Mouse (Mus musculus) lung, adult 2 months (tissue): ENCODE results near the gene Ccdc144b. TPM values are rescaled to one million over a fixed set of nuclear protein-coding genes. Genes with fewer than 3 reads are reported as not detected.

Experiments
- DNase-seq: peaks from one replicate; pipeline ENCODE4 v3.0.0; 2022
- H3K4me1 ChIP-seq: fragments of 200-500 bp; 2 replicates; pipeline ENCODE4 v1.6.1; 2011; ENCODE audit warnings: low read length; ENCODE audit not compliant: control insufficient read depth, insufficient read depth
- H3K4me3 ChIP-seq: fragments of 200-500 bp; replicated peaks from 2 replicates; pipeline ENCODE3; 2011; ENCODE audit warnings: low read depth, mild to moderate bottlenecking, control low read depth, low read length; ENCODE audit errors: extremely low read depth
- CTCF ChIP-seq: fragments of 200-500 bp; IDR thresholded peaks from 2 replicates; pipeline ENCODE4 v1.5.1; 2011; ENCODE audit warnings: mild to moderate bottlenecking, low read length, control low read depth; ENCODE audit not compliant: insufficient read depth
- POLR2A ChIP-seq: fragments of 200-500 bp; IDR thresholded peaks from 2 replicates; pipeline ENCODE4 v1.6.1; 2011; ENCODE audit warnings: low read depth, mild to moderate bottlenecking, control low read depth, low read length, borderline replicate concordance; ENCODE audit errors: extremely low read depth
- WGBS: fragments of 180-500 bp; shearing (Covaris S2); methylation state at CpG from one replicate; pipeline ENCODE4 v1.1.7; 2018; 5-methylcytosine and 5-hydroxymethylcytosine counted together
- polyA plus RNA-seq: library from polyadenylated mRNA; depleted of rRNA; stranded (reverse); fragments of >200 nt; gene quantifications from 2 replicates; pipeline ENCODE4 v1.2.3, GENCODE M21; 2012; rRNA removed

The Ccdc144b gene
- polyA plus RNA-seq, 1 experiment: not detected

DNA sequence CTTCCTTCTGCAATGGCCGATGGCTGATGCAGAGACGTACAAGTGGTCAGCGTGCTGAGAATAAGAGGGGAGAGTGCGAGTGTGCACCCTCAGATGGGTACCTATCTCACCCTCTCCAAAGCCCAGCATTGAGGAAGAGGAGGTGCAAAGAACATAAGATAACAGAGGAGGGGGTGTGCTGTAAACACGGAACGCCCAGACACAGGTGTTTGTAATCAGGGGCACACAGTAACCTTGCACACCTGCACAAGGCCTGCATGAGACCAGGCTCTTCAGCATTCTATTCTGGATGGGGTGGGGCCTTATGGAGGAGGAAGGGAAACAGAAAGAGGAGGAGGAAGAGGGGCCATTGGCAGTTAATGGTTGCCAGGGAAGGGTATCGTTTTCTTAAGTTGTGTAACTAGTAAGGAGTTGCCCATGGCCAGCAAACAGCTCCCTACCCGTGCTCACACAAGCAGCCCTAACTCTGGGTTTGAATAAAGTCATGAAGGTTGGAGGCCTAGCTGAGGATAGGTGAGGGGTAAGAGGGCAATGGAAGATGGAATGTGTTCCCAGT lies 85.9 kb downstream of the Ccdc144b start:
- no peak for DNase-seq
- no peaks in the 10 kb centered on the region for H3K4me1 ChIP-seq
- 88% methylated on average over 8 of the region's 8 CpGs for WGBS
- no peak for TF ChIP-seq POLR2A
- TF ChIP-seq CTCF: no peak
- H3K4me3 ChIP-seq: no peak overlapping the region

DNA sequence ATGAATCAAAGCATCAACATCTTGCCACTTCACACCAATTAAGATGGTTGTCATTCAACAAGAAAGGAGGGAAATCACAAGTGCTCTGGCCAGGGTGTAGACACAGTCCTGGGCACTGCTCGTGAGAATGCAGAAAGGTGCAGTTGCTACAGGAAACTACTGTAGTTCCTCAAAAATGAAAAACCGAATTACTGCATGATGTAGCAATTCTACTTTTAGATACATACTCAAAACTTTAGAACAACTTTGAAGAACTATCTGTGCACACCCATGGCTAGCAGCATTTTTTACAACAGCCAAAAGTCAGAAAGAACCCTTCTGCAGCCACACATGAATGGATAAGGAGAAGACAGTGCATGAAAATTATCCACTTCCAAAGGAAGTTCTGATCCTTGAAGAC lies 86.9 kb downstream of the Ccdc144b start:
- 66% methylated on average over 2 of the region's 2 CpGs for WGBS
- H3K4me3 ChIP-seq: no peak overlapping the region
- H3K4me1 ChIP-seq: no peaks in the 10 kb centered on the region
- DNase-seq: no peak
- TF ChIP-seq CTCF (no peak), POLR2A (no peak)

DNA sequence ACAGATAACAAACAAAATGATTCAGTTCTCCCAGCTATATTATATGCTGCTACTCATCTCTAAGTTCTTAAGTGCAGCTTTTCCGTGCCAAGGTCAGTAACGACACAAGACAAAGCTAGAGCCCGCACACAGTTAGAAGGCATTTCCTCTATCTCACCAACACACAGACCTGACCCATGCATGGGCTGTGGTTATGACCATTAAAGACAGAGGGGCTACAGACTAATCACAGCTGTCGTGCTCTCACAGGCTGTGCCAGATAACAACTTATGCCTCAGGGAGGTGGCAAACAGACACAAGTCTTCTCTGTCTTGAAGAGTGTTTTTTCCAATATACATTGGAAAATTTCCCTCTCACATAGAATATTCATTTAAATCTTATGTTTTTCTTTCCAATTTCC lies 88.4 kb downstream of the Ccdc144b start:
- no peak for TF ChIP-seq POLR2A
- TF ChIP-seq CTCF: no peak
- Histone ChIP-seq H3K4me1 (no peaks in the 10 kb centered on the region), H3K4me3 (no peak overlapping the region)
- no peak for DNase-seq
- 52% methylated on average over 4 of the region's 4 CpGs for WGBS

- no peak for DNase-seq
- H3K4me1 ChIP-seq: no peaks in the 10 kb centered on the region
- TF ChIP-seq CTCF (no peak), POLR2A (no peak)
- WGBS: 90% methylated on average over 5 of the region's 5 CpGs
- no peak overlapping the region for H3K4me3 ChIP-seq
These were observed 89.4 kb downstream of the Ccdc144b start for GRCm38 (mm10) chr3:35963921-35964320.

DNA sequence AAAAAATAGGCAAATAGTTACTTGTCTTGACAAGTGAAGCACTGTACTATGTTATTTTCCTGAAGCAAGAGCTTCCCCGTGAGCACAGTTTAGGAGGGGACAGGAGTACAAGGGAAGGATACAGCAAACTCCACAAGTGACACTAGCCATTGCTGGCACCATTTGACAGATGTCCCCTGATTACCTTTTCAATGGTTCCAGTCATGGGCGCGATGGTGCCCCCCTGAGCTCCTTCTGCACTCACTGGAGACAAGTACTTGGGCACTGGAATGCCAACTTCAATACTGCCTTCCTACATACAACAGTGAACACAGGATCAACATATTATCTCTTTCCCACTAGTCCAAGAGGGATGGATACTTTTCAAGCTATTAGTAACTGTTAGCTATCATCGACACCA lies 89.9 kb downstream of the Ccdc144b start:
- H3K4me1 ChIP-seq: no peaks in the 10 kb centered on the region
- no peak overlapping the region for H3K4me3 ChIP-seq
- 93% methylated on average over 4 of the region's 4 CpGs for WGBS
- DNase-seq: no peak
- TF ChIP-seq CTCF (no peak), POLR2A (no peak)

DNA sequence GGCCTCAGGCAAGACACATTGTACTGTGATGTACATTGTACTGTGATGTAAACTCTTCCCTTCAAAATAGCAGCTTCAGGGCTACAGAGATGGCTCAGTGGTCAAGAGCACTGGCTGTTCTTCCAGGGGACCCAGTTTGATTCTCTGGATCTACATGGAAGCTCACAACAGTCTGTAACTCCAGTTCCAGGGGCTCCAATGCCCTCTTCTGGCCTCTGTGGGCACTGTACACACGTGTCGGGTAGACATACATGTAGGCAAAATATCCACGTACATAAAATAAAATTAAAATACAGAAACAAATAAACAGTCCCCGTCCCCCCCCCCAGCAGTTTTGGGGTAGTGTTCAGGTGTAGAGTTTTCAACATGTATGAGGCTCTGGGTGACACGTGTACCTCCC lies 90.4 kb downstream of the Ccdc144b start:
- Histone ChIP-seq H3K4me3 (no peak overlapping the region), H3K4me1 (no peaks in the 10 kb centered on the region)
- DNase-seq: no peak
- 89% methylated on average over 5 of the region's 5 CpGs for WGBS
- no peak for TF ChIP-seq POLR2A
- TF ChIP-seq CTCF: no peak

Other genes starting within 250 kb of the Ccdc144b start
- gene Dcun1d1, start 116.1 kb downstream of the Ccdc144b start, polyA plus RNA-seq: 2.3 and 12.3 TPM in 2 replicates
- gene Mccc1, start 52.9 kb downstream of the Ccdc144b start, polyA plus RNA-seq: 10.7 and 14.1 TPM in 2 replicates
- gene Acad9, start 12.4 kb upstream of the Ccdc144b start, polyA plus RNA-seq: 9.6 and 17.1 TPM in 2 replicates
- gene D3Ertd254e, start 97.5 kb upstream of the Ccdc144b start, polyA plus RNA-seq: 0.96 and 1.2 TPM in 2 replicates
- gene Qrfpr, start 168.8 kb upstream of the Ccdc144b start, polyA plus RNA-seq: not detected in 2 replicates